Mouse (Mus musculus): ENCODE measurements at regions not wholly inside any gene's neighbourhood (a gene's known extent, or its start where the extent isn't known, plus 50 kb on each side); places are given as distances from the start of the nearest gene placed in this dataset.

GRCm38 (mm10) chr3:118102635-118103034 lies 233.9 kb upstream of the Snx7 start:
- TF ChIP-seq CTCF (IDR thresholded peaks at IDR 0.05; ENCODE audit: low read depth, low read length) = no peak
- TF ChIP-seq POLR2A (IDR thresholded peaks at IDR 0.05; ENCODE audit: extremely low read depth, insufficient read depth, low read length) = no peak
